Mouse (Mus musculus): ENCODE measurements around the gene Gm10778.

Gm10778 gene

GRCm38 (mm10) chr10:81648803-81649775 lies at the start of gene Gm10778:
TSS of gene Gm10778 (plus strand) at chr10:81649059.
- peak; percentile 96 for DNase-seq (ENCODE audit: low spot score)

- DNase-seq (ENCODE audit: low spot score), result no peak
These were observed 49.2 kb upstream of the Gm10778 start for GRCm38 (mm10) chr10:81599630-81600029.

GRCm38 (mm10) chr10:81600096-81600495 lies 48.8 kb upstream of the Gm10778 start:
- DNase-seq (ENCODE audit: low spot score), result no peak

DNA sequence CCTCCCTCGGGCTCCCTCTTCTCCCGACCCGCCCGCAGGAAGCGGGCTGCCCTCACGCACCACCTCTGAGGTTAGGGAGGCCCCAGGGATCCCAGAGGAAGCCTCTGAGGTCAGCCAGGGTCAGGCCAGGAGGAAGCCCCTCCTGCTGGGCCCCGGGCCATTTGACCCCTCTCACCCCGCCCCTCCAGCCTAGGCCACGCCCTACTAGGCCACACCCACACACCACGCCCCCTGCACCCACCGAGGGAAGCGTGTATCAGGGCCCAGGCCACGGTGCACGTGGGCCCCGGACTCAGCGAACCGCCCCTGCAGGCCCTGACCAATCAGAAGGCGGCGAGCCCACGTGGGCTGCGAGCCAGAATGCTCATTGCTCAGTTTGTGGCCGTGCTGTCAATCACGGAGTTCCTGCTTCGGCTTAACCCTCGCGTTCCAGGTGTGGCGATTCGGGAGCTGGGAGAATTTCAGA lies 48.1 kb upstream of the Gm10778 start, which contains the start of gene Tle6:
Gene Tle6 (minus strand): TSS at position 336 of the 466 bp plus-strand sequence.
- peak; percentile 100 for DNase-seq (ENCODE audit: low spot score)

GRCm38 (mm10) chr10:81601396-81601905 lies 47.4 kb upstream of the Gm10778 start:
- DNase-seq (ENCODE audit: low spot score), result no peak

DNA sequence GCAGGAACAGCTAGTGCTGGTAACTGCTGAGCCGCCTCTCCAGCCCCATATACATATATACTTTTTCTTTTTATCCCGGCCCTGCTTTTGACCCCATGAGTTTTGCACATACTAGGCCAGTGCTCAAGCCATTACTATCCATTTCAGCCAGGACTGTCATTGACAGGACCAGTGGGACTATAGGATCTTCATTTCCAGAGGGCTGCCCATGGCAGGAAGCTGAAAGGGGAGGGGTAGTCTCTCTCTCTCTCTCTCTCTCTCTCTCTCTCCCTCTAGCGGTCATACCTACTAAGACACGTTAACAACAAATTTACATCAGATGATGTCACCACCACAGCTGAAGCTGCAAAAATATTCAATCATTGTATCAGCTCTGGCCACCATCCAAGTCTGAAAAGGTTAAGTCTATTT lies 46.1 kb upstream of the Gm10778 start:
- DNase-seq (ENCODE audit: low spot score), result peak; percentile 85

DNA sequence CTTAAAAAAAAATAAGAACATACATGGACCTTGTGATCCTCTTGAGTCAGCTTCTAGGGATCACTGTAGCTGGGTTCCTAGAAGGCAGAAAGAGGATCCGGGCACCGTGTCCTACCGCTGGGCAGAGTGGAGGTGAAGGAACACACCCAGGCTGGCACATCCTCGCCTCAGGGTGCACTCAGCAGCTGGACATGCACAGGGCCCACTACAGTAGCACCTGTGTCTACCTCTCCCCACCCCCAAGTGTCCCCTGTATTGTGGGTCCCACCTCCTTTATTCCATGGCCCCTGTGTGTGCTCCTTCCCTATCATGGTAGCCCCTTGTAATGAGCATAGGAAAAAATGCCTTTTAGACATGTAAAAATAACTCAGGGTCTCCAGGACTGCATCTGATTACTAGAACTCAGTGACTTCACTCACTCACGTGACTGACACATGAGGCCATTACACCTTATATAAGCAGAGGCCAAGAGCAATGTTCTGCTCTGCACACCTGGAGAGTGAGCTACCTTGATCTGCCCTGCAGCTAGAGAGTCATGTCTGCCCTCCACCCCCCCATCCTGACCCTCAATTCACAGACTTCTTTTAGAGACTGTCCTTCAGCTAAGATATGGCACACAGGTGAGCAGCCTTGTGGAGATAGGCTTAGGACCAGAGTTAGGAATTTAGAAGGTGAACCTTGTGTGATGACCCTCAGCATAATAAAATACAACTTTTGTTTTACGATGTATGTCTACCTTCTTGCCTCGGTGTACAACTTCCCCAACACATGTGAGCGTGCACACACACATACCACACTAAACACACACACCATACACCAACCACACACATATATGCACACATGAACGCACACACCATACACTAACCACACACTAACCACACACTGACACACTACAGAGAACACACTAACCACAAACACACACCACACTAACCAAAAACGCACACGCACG lies 44.6 kb upstream of the Gm10778 start:
- no peak for DNase-seq (ENCODE audit: low spot score)

- DNase-seq (ENCODE audit: low spot score), result peak; percentile 95
These were observed 43.7 kb upstream of the Gm10778 start for GRCm38 (mm10) chr10:81604968-81605665.

- DNase-seq (ENCODE audit: low spot score), result no peak
These were observed 43.2 kb upstream of the Gm10778 start for GRCm38 (mm10) chr10:81605666-81605973.

GRCm38 (mm10) chr10:81605974-81606751 lies 42.7 kb upstream of the Gm10778 start, which contains the start of gene BC025920:
TSS of gene BC025920 (plus strand) at chr10:81606270.
- DNase-seq (ENCODE audit: low spot score), result peak; percentile 97

DNA sequence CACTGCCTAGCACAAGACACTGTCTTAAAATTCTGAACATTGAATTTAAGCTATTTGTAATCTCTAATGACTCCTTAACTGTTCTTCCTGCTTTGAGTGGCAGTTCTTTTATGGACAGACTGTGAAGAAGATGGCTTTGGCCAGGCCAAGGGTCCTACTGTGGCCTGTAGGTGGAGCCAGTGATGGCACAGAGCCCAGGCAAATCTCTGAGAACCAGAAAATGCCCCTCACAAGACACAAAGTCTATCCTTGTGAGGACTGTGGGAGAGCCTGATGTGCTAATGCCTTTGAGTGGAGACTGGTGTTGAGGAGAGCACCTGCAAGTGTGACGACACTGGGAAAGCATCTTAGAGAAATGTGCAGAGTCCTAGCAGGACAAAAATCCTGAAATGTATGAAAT lies 40.6 kb upstream of the Gm10778 start:
- no peak for DNase-seq (ENCODE audit: low spot score)

GRCm38 (mm10) chr10:81612779-81613178 lies 36.1 kb upstream of the Gm10778 start:
- DNase-seq (ENCODE audit: low spot score), result no peak

DNA sequence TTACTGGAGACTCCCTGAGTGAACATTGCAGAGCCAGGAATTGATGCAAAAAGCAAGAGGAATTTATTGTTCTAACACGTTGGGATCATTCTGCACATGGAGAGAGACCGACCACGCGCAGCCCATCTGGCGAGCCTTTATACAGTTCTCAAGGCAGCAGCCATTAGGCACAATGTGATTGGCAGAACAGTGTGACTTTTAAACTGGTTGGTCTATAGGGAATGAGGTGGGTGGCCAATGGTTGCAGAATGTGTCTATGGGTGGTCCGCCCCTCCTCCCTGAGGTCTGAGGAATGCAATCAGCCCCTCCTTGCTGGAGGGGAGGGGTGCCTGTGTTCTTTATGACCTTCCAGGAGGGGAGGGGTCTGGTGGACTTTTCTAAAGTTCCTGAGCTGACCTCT lies 33.4 kb upstream of the Gm10778 start:
- peak; percentile 67 for DNase-seq (ENCODE audit: low spot score)

DNA sequence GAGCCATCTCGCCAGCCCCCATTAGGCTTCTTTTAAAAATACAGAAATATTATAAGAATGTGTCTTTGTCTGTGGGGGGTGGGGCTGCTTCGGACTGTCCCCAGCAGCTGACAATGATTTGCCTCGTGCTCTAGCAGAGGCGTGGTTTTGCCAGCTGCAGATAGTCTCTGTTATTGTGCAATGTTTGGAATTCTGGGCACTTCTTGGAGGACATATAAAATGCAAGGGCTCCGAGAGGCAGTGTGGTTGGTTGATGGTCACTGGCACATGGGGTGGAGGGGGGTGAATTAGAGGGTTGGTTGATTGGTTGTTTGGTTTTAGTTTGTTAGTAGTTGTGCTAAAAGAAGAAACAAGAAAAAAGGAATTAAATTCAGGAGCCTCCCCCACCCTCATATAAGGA lies 28.9 kb upstream of the Gm10778 start:
- DNase-seq (ENCODE audit: low spot score), result no peak

DNA sequence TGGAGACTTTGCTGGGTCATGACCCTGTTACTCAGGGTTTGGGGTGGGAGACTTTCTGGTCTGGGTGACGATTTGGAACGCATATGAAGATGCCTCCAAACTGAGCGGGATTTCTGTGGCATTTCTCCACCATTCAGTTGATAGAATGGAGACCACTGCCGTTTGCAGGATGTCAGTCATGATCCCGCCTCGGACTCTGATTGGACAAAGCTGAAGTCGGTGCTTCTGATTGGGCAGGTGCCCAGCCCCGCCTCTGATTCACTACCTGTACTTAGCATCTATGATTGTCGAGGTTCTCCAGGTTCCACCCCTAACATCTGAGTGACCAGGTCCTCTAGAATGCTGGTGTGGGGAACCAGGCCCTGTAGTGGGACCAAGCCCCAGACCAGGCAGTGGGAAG lies 28.1 kb upstream of the Gm10778 start:
- DNase-seq (ENCODE audit: low spot score), result no peak

GRCm38 (mm10) chr10:81623441-81623840 lies 25.4 kb upstream of the Gm10778 start:
- DNase-seq (ENCODE audit: low spot score), result no peak

- no peak for DNase-seq (ENCODE audit: low spot score)
These were observed 22.5 kb upstream of the Gm10778 start for GRCm38 (mm10) chr10:81626101-81626993.

DNA sequence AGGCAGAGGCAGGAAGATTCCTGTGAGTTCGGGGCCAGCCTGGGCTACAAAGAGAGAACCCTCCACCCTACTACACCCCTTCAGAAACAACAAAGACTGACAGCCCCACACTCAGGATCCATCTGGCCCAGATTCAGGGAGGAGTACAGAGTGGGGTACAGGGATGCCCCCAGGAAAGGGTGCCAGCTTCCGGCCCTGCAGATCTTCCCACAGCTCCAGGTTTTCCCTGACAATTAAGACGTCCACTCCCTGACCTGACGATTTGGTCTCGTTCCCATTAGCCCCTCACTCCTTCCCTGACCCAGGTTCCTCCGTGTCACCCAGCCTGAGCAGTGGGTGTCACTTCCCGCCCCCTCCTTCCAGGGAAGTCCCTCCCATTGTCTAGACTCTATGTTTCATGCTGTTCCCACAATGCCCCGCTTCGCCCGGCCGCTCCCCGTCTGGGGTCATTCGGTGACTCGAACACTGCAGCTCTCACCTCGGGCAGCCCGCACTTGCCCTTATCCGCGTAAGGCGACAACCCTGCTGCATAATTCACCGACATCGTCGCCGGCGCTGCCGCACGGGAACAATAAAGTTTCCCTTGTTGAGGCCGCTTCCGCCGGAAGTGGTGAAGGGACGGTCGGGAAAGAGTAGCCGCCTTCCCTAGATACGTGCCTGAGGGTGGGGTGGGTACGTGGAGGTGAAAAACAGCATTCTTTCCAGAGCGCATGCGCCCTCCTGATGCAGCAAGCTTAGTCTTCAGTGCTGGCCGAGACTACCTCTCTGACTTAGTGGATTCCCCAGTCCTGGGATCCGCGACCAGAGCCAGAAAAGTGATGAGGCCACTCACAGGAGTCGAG lies 21.6 kb upstream of the Gm10778 start, which contains the start of gene Sirt6:
Gene Sirt6 (minus strand): TSS at position 804 of the 842 bp plus-strand sequence.
- peak; percentile 96 for DNase-seq (ENCODE audit: low spot score)

DNA sequence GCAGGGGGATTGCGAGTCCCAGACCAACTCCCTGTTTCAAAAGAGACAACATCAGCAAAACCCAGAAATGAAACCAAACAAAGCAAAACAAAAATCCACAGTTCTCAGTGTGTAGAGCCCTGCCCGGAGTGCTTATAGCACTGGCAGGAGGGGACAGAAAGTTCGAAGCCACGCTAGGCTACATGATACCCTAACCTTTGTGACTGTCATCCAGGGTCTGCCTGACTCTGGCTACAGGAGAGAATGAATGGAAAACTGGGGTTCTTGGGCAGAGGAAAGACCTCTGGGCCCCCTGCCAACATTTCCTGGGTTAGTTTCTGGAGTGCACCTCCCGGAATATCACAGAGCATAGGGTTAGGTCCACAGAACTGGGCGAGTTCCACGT lies 21.0 kb upstream of the Gm10778 start:
- DNase-seq (ENCODE audit: low spot score), result no peak

Measured in embryo, embryonic 10 days (tissue).